12 mouse cellular contexts compared by ENCODE assay signal in the genomic region with DNA sequence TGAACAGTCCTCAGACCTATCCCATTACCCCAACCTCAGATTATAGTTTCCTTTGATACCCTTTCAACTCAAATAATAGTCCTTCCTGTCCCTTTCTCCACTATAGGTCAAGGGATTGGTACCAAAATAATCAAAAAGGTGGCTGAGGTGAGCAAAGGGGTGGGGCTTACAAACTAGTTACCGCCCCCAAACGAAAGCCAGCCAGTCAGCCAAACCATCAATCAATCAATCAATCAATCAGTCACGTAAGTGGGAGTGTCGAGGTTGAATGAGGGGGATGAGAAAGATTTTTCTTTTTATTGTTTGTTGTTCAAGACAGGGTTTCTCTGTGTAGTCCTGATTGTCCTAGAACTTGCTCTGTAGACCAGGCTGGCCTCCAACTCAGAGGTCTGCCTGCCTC. TPM values are rescaled to one million over a fixed set of nuclear protein-coding genes. Genes with fewer than 3 reads are reported as not detected.
DNase-seq lines count a peak whose midpoint lies in the region; ATAC-seq and TF ChIP-seq lines count a peak whose summit lies in the region.
"Had no signal": no experiment of that assay in that cellular context is flagged by ENCODE, and none has a peak within 500 bp of the region (broad histone marks: within the 10 kb centered on the region; RNA-seq: fewer than 3 reads in every experiment).

No protein-coding gene starts in this region.

- DNase-seq in kidney, postnatal 36 days: no peak
- DNase-seq in limb, embryonic 10.5 days (ENCODE audit: low spot score): no peak
- DNase-seq in layer of hippocampus, postnatal 14 days (ENCODE audit: low spot score in 2 of 2): no peak
- DNase-seq in lung, postnatal 14 days: no peak
- no peak for DNase-seq in kidney, postnatal 25 days

- H3K4me2 ChIP-seq in kidney, embryonic 16.5 days (replicated peaks; ENCODE audit: low read depth, low read length): peak overlapping the region; percentile 79
- peak overlapping the region; percentile 79 for H3K4me2 ChIP-seq in embryonic facial prominence, embryonic 15.5 days (replicated peaks)
- H3K4me2 ChIP-seq in myocyte (ENCODE audit: low read depth): no peak overlapping the region

- no peak overlapping the region for H3K4me3 ChIP-seq in kidney, embryonic 16.5 days (ENCODE audit: low read length)
- H3K4me3 ChIP-seq in embryonic facial prominence, embryonic 15.5 days (replicated peaks): peak overlapping the region; percentile 60
- no peak overlapping the region for H3K4me3 ChIP-seq in limb, embryonic 10.5 days
- H3K4me3 ChIP-seq in myocyte: peak overlapping the region; percentile 55

- ATAC-seq in kidney, embryonic 16.5 days (ENCODE audit: low FRiP score, low TSS enrichment): no peak
- no peak for ATAC-seq in embryonic facial prominence, embryonic 15.5 days (ENCODE audit: insufficient number of reproducible peaks, low FRiP score, low TSS enrichment, low read depth)

- H3K79me2 ChIP-seq in myocyte (ENCODE audit: control insufficient read depth, insufficient read depth): no peaks in the 10 kb centered on the region

- H3K9me3 ChIP-seq in kidney, embryonic 16.5 days (ENCODE audit: low read length): no peaks in the 10 kb centered on the region
- no peaks in the 10 kb centered on the region for H3K9me3 ChIP-seq in embryonic facial prominence, embryonic 15.5 days (replicated peaks)
- H3K9me3 ChIP-seq in limb, embryonic 10.5 days (replicated peaks): no peaks in the 10 kb centered on the region
- H3K9me3 ChIP-seq: megakaryocyte, embryonic 14.5 days had no signal

- peaks cover 9% of the 10 kb centered on the region; the same call in 1 of the 2 replicates for H3K4me1 ChIP-seq in kidney, embryonic 16.5 days (ENCODE audit: insufficient read depth, low read length)
- H3K4me1 ChIP-seq in embryonic facial prominence, embryonic 15.5 days: peaks cover 8% of the 10 kb centered on the region
- peaks cover 17% of the 10 kb centered on the region for H3K4me1 ChIP-seq in limb, embryonic 10.5 days

- H3K36me3 ChIP-seq in kidney, embryonic 16.5 days (ENCODE audit: insufficient read depth, low read length): no peaks in the 10 kb centered on the region
- H3K36me3 ChIP-seq in embryonic facial prominence, embryonic 15.5 days: no peaks in the 10 kb centered on the region
- no peaks in the 10 kb centered on the region for H3K36me3 ChIP-seq in limb, embryonic 10.5 days
- no peaks in the 10 kb centered on the region for H3K36me3 ChIP-seq in myocyte (ENCODE audit: control insufficient read depth, insufficient read depth)

- 62% methylated on average over 4 of the region's 4 CpGs for WGBS in kidney, embryonic 16.5 days
- WGBS in embryonic facial prominence, embryonic 15.5 days: 77% methylated on average over 4 of the region's 4 CpGs
- 62% methylated on average over 4 of the region's 4 CpGs for WGBS in limb, embryonic 10.5 days

- H3ac ChIP-seq in myocyte (ENCODE audit: control insufficient read depth, insufficient read length): no peak overlapping the region

- H3K9ac ChIP-seq in kidney, embryonic 16.5 days (replicated peaks; ENCODE audit: low read length): no peak overlapping the region
- no peak overlapping the region for H3K9ac ChIP-seq in embryonic facial prominence, embryonic 15.5 days

- no peak overlapping the region for H3K27ac ChIP-seq in kidney, embryonic 16.5 days (ENCODE audit: low read length)
- no peak overlapping the region for H3K27ac ChIP-seq in embryonic facial prominence, embryonic 15.5 days (replicated peaks)
- H3K27ac ChIP-seq in limb, embryonic 10.5 days: peak overlapping the region; percentile 91; the same call in 1 of the 2 replicates

- no peaks in the 10 kb centered on the region for H3K27me3 ChIP-seq in kidney, embryonic 16.5 days (ENCODE audit: insufficient read depth, low read length)
- H3K27me3 ChIP-seq in embryonic facial prominence, embryonic 15.5 days: no peaks in the 10 kb centered on the region
- 0 out of 2 replicates have a peak, but pooled peaks cover under 1% of the 10 kb centered on the region for H3K27me3 ChIP-seq in limb, embryonic 10.5 days (ENCODE audit: low read depth, poor library complexity, severe bottlenecking)
- H3K27me3 ChIP-seq in myocyte (ENCODE audit: control insufficient read depth, insufficient read depth, insufficient read length): peaks cover under 1% of the 10 kb centered on the region

- TF ChIP-seq POLR2A in myocyte (IDR thresholded peaks at IDR 0.05; ENCODE audit: insufficient read length, low read depth): no peak

TF ChIP-seq in myocyte, 11 proteins besides CTCF, POLR2A, EP300 and RAD21:
- TF ChIP-seq SRF (IDR thresholded peaks at IDR 0.05; ENCODE audit: control insufficient read depth, insufficient read length, low read depth): no peak
- no peak for TF ChIP-seq POLR2AphosphoS2 (IDR thresholded peaks at IDR 0.05; ENCODE audit: insufficient read length, low read depth)
- TF ChIP-seq USF1 (IDR thresholded peaks at IDR 0.05; ENCODE audit: low read depth): no peak
- TF ChIP-seq MAX (IDR thresholded peaks at IDR 0.05; ENCODE audit: low read depth): no peak
- TF ChIP-seq TCF3 (IDR thresholded peaks at IDR 0.05; ENCODE audit: insufficient read length, low read depth): no peak

RNA-seq across cellular contexts. Expression of gene Sat2, which starts 1.2 kb away (rescaled TPM):
- polyA plus RNA-seq in kidney, embryonic 16.5 days (2015; fragmentation: Nextera tagmentation; extraction: Ambion mirVana): 21.3 and 24.1 TPM in 2 replicates
- 19.8 and 22.5 TPM in 2 replicates for polyA plus RNA-seq in embryonic facial prominence, embryonic 15.5 days (2015; fragmentation: Nextera tagmentation; extraction: Ambion mirVana)
- polyA plus RNA-seq in limb, embryonic 10.5 days (2016; fragmentation: Nextera tagmentation; extraction: Ambion mirVana): 9.1 and 13.7 TPM in 2 replicates
- polyA plus RNA-seq in myocyte (2012; fragmentation: generic; extraction: Trizol): 3.6 TPM
- total RNA-seq in layer of hippocampus, postnatal 14 days (2021): 10 to 100 TPM; 16.1 to 19.8 TPM
- total RNA-seq: hematopoietic stem cell, adult 5-6 weeks had no signal

RNA-seq across cellular contexts. Expression of gene Shbg, which starts 5.3 kb away (rescaled TPM):
- polyA plus RNA-seq in kidney, embryonic 16.5 days (2015; fragmentation: Nextera tagmentation; extraction: Ambion mirVana): 0.17 TPM in 1 of 2 replicates, not detected in the other
- polyA plus RNA-seq in embryonic facial prominence, embryonic 15.5 days (2015; fragmentation: Nextera tagmentation; extraction: Ambion mirVana): not detected in 2 replicates
- not detected in 2 replicates for polyA plus RNA-seq in limb, embryonic 10.5 days (2016; fragmentation: Nextera tagmentation; extraction: Ambion mirVana)
- polyA plus RNA-seq in myocyte (2012; fragmentation: generic; extraction: Trizol): 0.05 TPM
- total RNA-seq in layer of hippocampus, postnatal 14 days (2021): not detected
- total RNA-seq: hematopoietic stem cell, adult 5-6 weeks had no signal
- polyA plus RNA-seq: brain, embryonic 14.5 days; small intestine, adult 2 months had no signal

RNA-seq across cellular contexts. Expression of gene Fxr2, which starts 9.8 kb away (rescaled TPM):
- 31.8 and 33.4 TPM in 2 replicates for polyA plus RNA-seq in kidney, embryonic 16.5 days (2015; fragmentation: Nextera tagmentation; extraction: Ambion mirVana)
- polyA plus RNA-seq in embryonic facial prominence, embryonic 15.5 days (2015; fragmentation: Nextera tagmentation; extraction: Ambion mirVana): 33.4 and 34.2 TPM in 2 replicates
- polyA plus RNA-seq in limb, embryonic 10.5 days (2016; fragmentation: Nextera tagmentation; extraction: Ambion mirVana): 45.4 and 48.1 TPM in 2 replicates
- polyA plus RNA-seq in myocyte (2012; fragmentation: generic; extraction: Trizol): 104 TPM
- 100 to 1,000 TPM; 105 to 106 TPM for total RNA-seq in layer of hippocampus, postnatal 14 days (2021)

RNA-seq across cellular contexts. Expression of gene Atp1b2, which starts 17.3 kb away (rescaled TPM):
- polyA plus RNA-seq in kidney, embryonic 16.5 days (2015; fragmentation: Nextera tagmentation; extraction: Ambion mirVana): 12.3 and 14.3 TPM in 2 replicates
- polyA plus RNA-seq in embryonic facial prominence, embryonic 15.5 days (2015; fragmentation: Nextera tagmentation; extraction: Ambion mirVana): 12.4 and 13.4 TPM in 2 replicates
- 1.5 TPM in 2 replicates for polyA plus RNA-seq in limb, embryonic 10.5 days (2016; fragmentation: Nextera tagmentation; extraction: Ambion mirVana)
- polyA plus RNA-seq in myocyte (2012; fragmentation: generic; extraction: Trizol): 6.6 TPM
- total RNA-seq in layer of hippocampus, postnatal 14 days (2021): 100 to 1,000 TPM; 513 to 551 TPM

RNA-seq across cellular contexts. Expression of gene Sox15, which starts 32.1 kb away (rescaled TPM):
- 0.19 TPM in 1 of 2 replicates, not detected in the other for polyA plus RNA-seq in kidney, embryonic 16.5 days (2015; fragmentation: Nextera tagmentation; extraction: Ambion mirVana)
- 5.2 TPM in 2 replicates for polyA plus RNA-seq in embryonic facial prominence, embryonic 15.5 days (2015; fragmentation: Nextera tagmentation; extraction: Ambion mirVana)
- polyA plus RNA-seq in limb, embryonic 10.5 days (2016; fragmentation: Nextera tagmentation; extraction: Ambion mirVana): 0.16 TPM in 1 of 2 replicates, not detected in the other
- 0.07 TPM for polyA plus RNA-seq in myocyte (2012; fragmentation: generic; extraction: Trizol)
- under 1 TPM in 1 of 2 experiments, not detected in 1; 0.48 TPM for total RNA-seq in layer of hippocampus, postnatal 14 days (2021)
- polyA plus RNA-seq: brain, embryonic 14.5 days; small intestine, adult 2 months had no signal

Comparison
In these comparisons a context has a peak if more than half of its experiments do, and no peak if none do; other contexts are left out.
1. H3K4me3 ChIP-seq: peak in embryonic facial prominence, embryonic 15.5 days (single experiment) and myocyte (single experiment); none in kidney, embryonic 16.5 days (single experiment) and limb, embryonic 10.5 days (single experiment).